ENCODE assay signal across 20 mouse cellular contexts in genomic region chr7:109566841-109567768, GRCm38 (mm10). TPM values are rescaled to one million over a fixed set of nuclear protein-coding genes. Genes with fewer than 3 reads are reported as not detected.
DNase-seq lines count a peak whose midpoint lies in the region; ATAC-seq and TF ChIP-seq lines count a peak whose summit lies in the region.
"Had no signal": no experiment of that assay in that cellular context is flagged by ENCODE, and none has a peak within 500 bp of the region (broad histone marks: within the 10 kb centered on the region; RNA-seq: fewer than 3 reads in every experiment).

No protein-coding gene starts in this region.

- H3K9ac ChIP-seq in kidney, embryonic 14.5 days (ENCODE audit: low read depth, low read length): no peak overlapping the region
- no peak overlapping the region for H3K9ac ChIP-seq in lung, postnatal 0 days (replicated peaks; ENCODE audit: low read depth)
- H3K9ac ChIP-seq: embryonic facial prominence, embryonic 13.5 days; neural tube, embryonic 13.5 days; stomach, embryonic 15.5 days had no signal

- WGBS in kidney, embryonic 14.5 days: 74% methylated on average over 11 of the region's 11 CpGs
- WGBS in lung, postnatal 0 days: 28% methylated on average over 11 of the region's 11 CpGs

- H3K27me3 ChIP-seq in kidney, embryonic 14.5 days (ENCODE audit: control insufficient read depth, insufficient read depth, low read length): no peaks in the 10 kb centered on the region
- no peaks in the 10 kb centered on the region for H3K27me3 ChIP-seq in lung, postnatal 0 days (replicated peaks; ENCODE audit: insufficient read depth, low read length)
- H3K27me3 ChIP-seq: embryonic facial prominence, embryonic 13.5 days; neural tube, embryonic 13.5 days; stomach, embryonic 15.5 days had no signal

- DNase-seq in adrenal gland, postnatal 14 days: peak; percentile 36
- no peak for DNase-seq in adrenal gland, postnatal 36 days
- peak; percentile 40 for DNase-seq in kidney, adult 18-20 months
- peak; percentile 78 for DNase-seq in lung, postnatal 0 days (ENCODE audit: low spot score)
- DNase-seq in lung, postnatal 10 days: no peak
- DNase-seq in c-Kit-positive CD71-positive TER-119-positive erythroid progenitor cells, embryonic 14.5 days (ENCODE audit: low spot score): no peak
- DNase-seq: adrenal gland, postnatal 25 days; cerebellum, adult 11-12 months; retina, postnatal 1 day; thymus, postnatal 14 days had no signal

- H3K4me1 ChIP-seq in kidney, embryonic 14.5 days (ENCODE audit: control insufficient read depth, insufficient read depth, low read length): peaks cover 18% of the 10 kb centered on the region
- peaks cover 43% of the 10 kb centered on the region for H3K4me1 ChIP-seq in lung, postnatal 0 days (ENCODE audit: insufficient read depth, low read depth, low read length)

- H3K4me3 ChIP-seq in kidney, embryonic 14.5 days (ENCODE audit: low read length): no peak overlapping the region
- H3K4me3 ChIP-seq in lung, postnatal 0 days (ENCODE audit: low read depth, low read length): no peak overlapping the region
- H3K4me3 ChIP-seq: embryonic facial prominence, embryonic 13.5 days; forebrain, embryonic 10.5 days; hindbrain, embryonic 10.5 days; neural tube, embryonic 13.5 days; stomach, embryonic 15.5 days had no signal

- no peak for ATAC-seq in kidney, embryonic 14.5 days (ENCODE audit: low FRiP score, low TSS enrichment)
- peak; percentile 60 for ATAC-seq in lung, postnatal 0 days
- ATAC-seq in cerebellum, adult (ENCODE audit: insufficient number of reproducible peaks, low FRiP score, low TSS enrichment): no peak
- ATAC-seq: inflammation-experienced regulatory T-cells, adult 6 months; midbrain, embryonic 16.5 days had no signal

- H3K27ac ChIP-seq in kidney, embryonic 14.5 days (ENCODE audit: low read depth, low read length): no peak overlapping the region
- H3K27ac ChIP-seq in lung, postnatal 0 days (ENCODE audit: low read length): peak overlapping the region; percentile 62
- H3K27ac ChIP-seq: embryonic facial prominence, embryonic 13.5 days; forebrain, embryonic 10.5 days; hindbrain, embryonic 10.5 days; macrophage; neural tube, embryonic 13.5 days; stomach, embryonic 15.5 days had no signal

- no peaks in the 10 kb centered on the region; the same call in 1 of the 2 replicates for H3K36me3 ChIP-seq in kidney, embryonic 14.5 days (ENCODE audit: control insufficient read depth, insufficient read depth, low read length)
- H3K36me3 ChIP-seq in lung, postnatal 0 days (ENCODE audit: insufficient read depth, low read length): no peaks in the 10 kb centered on the region; the same call in 1 of the 2 replicates
- H3K36me3 ChIP-seq: neural tube, embryonic 13.5 days had no signal

- TF ChIP-seq EP300 in lung, postnatal 0 days (IDR thresholded peaks at IDR 0.05): peak; percentile 76

- no peak overlapping the region for H3K4me2 ChIP-seq in kidney, embryonic 14.5 days (replicated peaks; ENCODE audit: low read depth, low read length)
- no peak overlapping the region for H3K4me2 ChIP-seq in lung, postnatal 0 days (replicated peaks; ENCODE audit: low read depth, low read length)
- H3K4me2 ChIP-seq: embryonic facial prominence, embryonic 13.5 days; neural tube, embryonic 13.5 days; stomach, embryonic 15.5 days had no signal

- no peaks in the 10 kb centered on the region for H3K9me3 ChIP-seq in kidney, embryonic 14.5 days (ENCODE audit: control insufficient read depth, low read length)
- H3K9me3 ChIP-seq in lung, postnatal 0 days (ENCODE audit: low read length): no peaks in the 10 kb centered on the region
- H3K9me3 ChIP-seq: embryonic facial prominence, embryonic 13.5 days; forebrain, embryonic 10.5 days; hindbrain, embryonic 10.5 days; neural tube, embryonic 13.5 days; stomach, embryonic 15.5 days had no signal

- no peak for TF ChIP-seq CTCF in lung, postnatal 0 days (IDR thresholded peaks at IDR 0.05)

RNA-seq across cellular contexts. Expression of gene Rpl27a, which starts 48.2 kb away (rescaled TPM):
- 244 and 276 TPM in 2 replicates for total RNA-seq in adrenal gland, postnatal 14 days (2021)
- 100 to 1,000 TPM; 206 to 235 TPM for total RNA-seq in adrenal gland, postnatal 36 days (2021)
- 165 and 201 TPM in 2 replicates for polyA plus RNA-seq in kidney, embryonic 14.5 days (2014; fragmentation: Nextera tagmentation; extraction: Ambion mirVana)
- polyA plus RNA-seq in lung, postnatal 0 days (2015; fragmentation: Nextera tagmentation; extraction: Ambion mirVana): 108 and 110 TPM in 2 replicates

RNA-seq across cellular contexts. Expression of gene Trim66, which starts 59.2 kb away (rescaled TPM):
- total RNA-seq in adrenal gland, postnatal 14 days (2021): 0.70 and 0.90 TPM in 2 replicates
- under 1 TPM; 0.10 to 0.33 TPM for total RNA-seq in adrenal gland, postnatal 36 days (2021)
- polyA plus RNA-seq in kidney, embryonic 14.5 days (2014; fragmentation: Nextera tagmentation; extraction: Ambion mirVana): 0.04 TPM in 1 of 2 replicates, not detected in the other
- 0.04 TPM in 2 replicates for polyA plus RNA-seq in lung, postnatal 0 days (2015; fragmentation: Nextera tagmentation; extraction: Ambion mirVana)
- polyA plus RNA-seq: inflammation-experienced regulatory T-cells, adult 6 months had no signal

Comparison
In these comparisons a context has a peak if more than half of its experiments do, and no peak if none do; other contexts are left out.
1. DNase-seq: peak in adrenal gland, postnatal 14 days (single experiment), kidney, adult 18-20 months (single experiment) and lung, postnatal 0 days (single experiment); none in adrenal gland, postnatal 36 days (0 of 2), lung, postnatal 10 days (single experiment) and c-Kit-positive CD71-positive TER-119-positive erythroid progenitor cells, embryonic 14.5 days (single experiment).